Mouse (Mus musculus) heart, embryonic 15.5 days (tissue): ENCODE measurements around the gene Zdhhc13. TPM values are rescaled to one million over a fixed set of nuclear protein-coding genes. Genes with fewer than 3 reads are reported as not detected.

Experiments used
- ATAC-seq: fragments of 200-750 bp; cut with Nextera tagmentation; replicated peaks from 2 replicates; pipeline ENCODE4 v1.8.0; 2017; ENCODE audit warnings: low read depth, moderate TSS enrichment; ENCODE audit not compliant: insufficient number of reproducible peaks, insufficient read depth, low FRiP score
- H3K27ac ChIP-seq: fragments of 300-500 bp; sonication (generic); 2 replicates; pipeline ENCODE4 v1.5.1; 2015; ENCODE audit warnings: mild to moderate bottlenecking, inconsistent platforms
- H3K27me3 ChIP-seq: fragments of 300-500 bp; sonication (generic); 2 replicates; pipeline ENCODE4 v1.6.1; 2015; ENCODE audit warnings: inconsistent platforms
- H3K36me3 ChIP-seq: fragments of 300-500 bp; sonication (generic); 2 replicates; pipeline ENCODE4 v1.6.1; 2015; ENCODE audit warnings: mild to moderate bottlenecking, inconsistent platforms
- H3K4me1 ChIP-seq: fragments of 300-500 bp; sonication (generic); replicated peaks from 2 replicates; pipeline ENCODE4 v1.6.1; 2015; ENCODE audit warnings: inconsistent platforms
- H3K4me2 ChIP-seq: fragments of 300-500 bp; sonication (generic); 2 replicates; pipeline ENCODE4 v1.6.1; 2015; ENCODE audit warnings: inconsistent platforms, mild to moderate bottlenecking, moderate library complexity
- H3K4me3 ChIP-seq: fragments of 300-500 bp; sonication (generic); 2 replicates; pipeline ENCODE4 v1.5.1; 2015; ENCODE audit warnings: mild to moderate bottlenecking, inconsistent platforms
- H3K9ac ChIP-seq: fragments of 300-500 bp; sonication (generic); 2 replicates; pipeline ENCODE4 v1.6.1; 2015; ENCODE audit warnings: mild to moderate bottlenecking, inconsistent platforms
- H3K9me3 ChIP-seq: fragments of 300-500 bp; sonication (generic); replicated peaks from 2 replicates; pipeline ENCODE4 v1.6.1; 2016; ENCODE audit warnings: inconsistent platforms
- WGBS: fragments of 180-500 bp; shearing (Covaris S2); methylation state at CpG from one replicate; pipeline ENCODE4 v1.1.7; 2015; ENCODE audit warnings: mixed read lengths; 5-methylcytosine and 5-hydroxymethylcytosine counted together
- polyA plus RNA-seq: library from polyadenylated mRNA; unstranded; fragments of >200 nt; fragmentation: Nextera tagmentation; extraction: Ambion mirVana; gene quantifications from 2 replicates; pipeline ENCODE4 v1.2.1, GENCODE M21; 2015

Gene Zdhhc13
- polyA plus RNA-seq, 1 experiment from 2014 or later, result 31.2 TPM

DNA sequence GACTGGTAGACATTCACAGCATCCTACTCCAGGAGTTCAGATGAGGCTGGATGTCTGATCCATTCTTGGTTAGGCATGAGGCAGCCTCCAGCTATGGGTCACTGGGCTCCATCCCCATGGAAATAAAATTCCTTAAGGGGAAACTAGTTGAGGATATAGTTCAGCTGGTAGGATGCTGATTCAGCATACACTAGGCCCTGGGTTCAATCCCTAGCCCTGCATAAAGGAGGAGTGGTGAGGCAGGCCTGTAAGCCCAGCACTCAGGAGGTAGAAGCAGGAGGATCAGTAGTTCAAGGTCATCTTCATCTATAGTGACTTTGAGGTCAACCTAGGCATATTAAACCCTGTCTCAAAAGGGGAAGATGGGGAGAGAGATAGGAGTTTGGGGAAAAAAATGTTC is 75.4 kb downstream of the Zdhhc13 start:
- Histone ChIP-seq H3K4me3 (no peak overlapping the region), H3K9ac (no peak overlapping the region), H3K4me1 (peaks cover 12% of the 10 kb centered on the region; the same call in 1 of the 2 replicates), H3K27ac (no peak overlapping the region), H3K27me3 (no peaks in the 10 kb centered on the region), H3K9me3 (no peaks in the 10 kb centered on the region), H3K4me2 (no peak overlapping the region), H3K36me3 (peaks cover 29% of the 10 kb centered on the region)
- no peak for ATAC-seq

DNA sequence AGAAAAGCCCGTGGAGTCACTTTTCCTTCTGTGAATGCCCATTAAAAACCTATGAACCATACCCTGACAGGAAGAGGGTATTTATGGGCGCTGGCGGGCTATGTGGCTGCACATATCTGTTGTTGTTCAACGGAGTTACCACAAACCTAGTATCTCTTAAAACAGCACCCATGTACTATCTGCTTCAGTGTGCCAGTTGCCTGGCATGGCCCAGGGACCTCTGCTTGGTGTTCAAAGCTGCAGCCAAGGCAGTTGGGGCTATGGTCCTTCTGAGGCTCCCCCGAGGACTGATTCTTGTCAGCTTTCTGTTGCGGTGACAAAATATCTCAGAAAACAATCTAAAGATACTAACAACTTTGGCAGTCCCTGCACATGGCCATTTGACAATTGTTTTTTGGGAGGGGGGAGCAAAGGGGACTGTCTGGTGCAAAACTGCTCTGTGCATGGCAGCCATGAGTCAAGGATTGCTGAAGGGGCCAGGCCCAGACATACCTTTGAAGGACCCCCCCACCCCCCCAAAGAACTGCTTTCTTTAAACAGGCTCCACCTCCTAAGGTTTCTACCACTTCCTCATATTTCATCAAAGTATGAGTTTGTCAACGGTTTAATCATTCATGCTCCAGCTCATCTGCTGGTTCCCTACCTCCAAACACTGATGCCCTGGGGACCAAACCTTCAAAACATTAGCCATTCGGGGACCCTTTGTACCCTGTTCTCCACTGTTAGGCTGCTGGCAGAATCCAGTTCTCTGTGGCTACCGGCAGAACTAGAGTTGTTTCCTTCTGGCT is 76.1 kb downstream of the Zdhhc13 start:
- no peak overlapping the region for H3K4me2 ChIP-seq
- H3K9ac ChIP-seq, result no peak overlapping the region
- H3K27ac ChIP-seq, result no peak overlapping the region
- peaks cover 30% of the 10 kb centered on the region for H3K36me3 ChIP-seq
- H3K27me3 ChIP-seq, result no peaks in the 10 kb centered on the region
- no peak for ATAC-seq
- no peaks in the 10 kb centered on the region for H3K9me3 ChIP-seq
- no peak overlapping the region for H3K4me3 ChIP-seq
- H3K4me1 ChIP-seq, result peaks cover 12% of the 10 kb centered on the region; the same call in 1 of the 2 replicates
- 86% methylated on average over 9 of the region's 9 CpGs for WGBS

DNA sequence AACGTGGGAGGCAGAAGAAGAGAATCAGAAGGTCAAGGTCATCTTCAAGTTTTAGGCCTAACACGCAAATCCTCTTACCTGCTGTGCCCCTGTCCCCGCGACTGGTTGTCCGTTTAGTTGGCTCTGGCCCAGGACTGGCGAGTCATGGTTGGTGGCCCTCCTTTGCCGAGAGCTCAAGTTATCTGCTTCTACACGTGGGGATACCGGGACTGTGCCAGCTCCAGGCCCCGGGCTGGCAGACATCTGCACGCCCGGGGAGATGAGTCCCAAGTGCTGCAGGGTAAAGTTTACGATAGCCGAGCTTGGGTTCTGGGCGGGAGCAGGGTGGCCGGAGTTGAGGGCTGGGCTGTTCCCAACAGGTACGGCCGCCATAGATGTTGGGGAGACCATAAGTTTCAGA is 78.8 kb downstream of the Zdhhc13 start:
- Histone ChIP-seq H3K27me3 (no peaks in the 10 kb centered on the region), H3K27ac (no peak overlapping the region), H3K9me3 (no peaks in the 10 kb centered on the region), H3K4me3 (no peak overlapping the region), H3K36me3 (peaks cover 57% of the 10 kb centered on the region), H3K9ac (no peak overlapping the region), H3K4me1 (peaks cover 3% of the 10 kb centered on the region; the same call in 1 of the 2 replicates), H3K4me2 (no peak overlapping the region)
- WGBS, result 85% methylated on average over 18 of the region's 18 CpGs
- 0 out of 2 replicates have a peak, but pooled peaks have one; percentile 16 for ATAC-seq

DNA sequence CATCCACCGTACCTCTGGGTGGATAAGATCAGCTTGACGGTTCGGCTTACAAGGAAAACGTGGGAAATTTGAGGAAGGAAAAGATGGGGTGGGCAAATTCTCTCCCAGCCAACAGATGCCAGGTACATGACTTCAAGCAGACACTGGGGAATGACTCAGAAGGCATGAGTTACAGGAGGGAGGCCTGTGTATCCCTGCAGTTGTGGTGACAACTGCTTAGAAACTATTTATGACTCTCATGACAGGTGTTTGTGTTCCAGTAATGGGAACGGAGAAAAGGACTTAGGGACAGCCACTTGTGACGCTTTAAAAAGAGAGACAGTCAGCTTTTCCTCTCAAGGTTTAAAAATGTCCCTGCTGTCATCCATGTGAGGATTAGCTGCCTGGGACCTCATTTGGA is 81.3 kb downstream of the Zdhhc13 start:
- H3K27ac ChIP-seq, result no peak overlapping the region
- no peak overlapping the region for H3K4me2 ChIP-seq
- 82% methylated on average over 6 of the region's 6 CpGs for WGBS
- ATAC-seq, result no peak
- H3K4me1 ChIP-seq, result no peaks in the 10 kb centered on the region
- H3K4me3 ChIP-seq, result no peak overlapping the region
- H3K27me3 ChIP-seq, result no peaks in the 10 kb centered on the region
- H3K9ac ChIP-seq, result no peak overlapping the region
- H3K36me3 ChIP-seq, result peaks cover 81% of the 10 kb centered on the region
- no peaks in the 10 kb centered on the region for H3K9me3 ChIP-seq

DNA sequence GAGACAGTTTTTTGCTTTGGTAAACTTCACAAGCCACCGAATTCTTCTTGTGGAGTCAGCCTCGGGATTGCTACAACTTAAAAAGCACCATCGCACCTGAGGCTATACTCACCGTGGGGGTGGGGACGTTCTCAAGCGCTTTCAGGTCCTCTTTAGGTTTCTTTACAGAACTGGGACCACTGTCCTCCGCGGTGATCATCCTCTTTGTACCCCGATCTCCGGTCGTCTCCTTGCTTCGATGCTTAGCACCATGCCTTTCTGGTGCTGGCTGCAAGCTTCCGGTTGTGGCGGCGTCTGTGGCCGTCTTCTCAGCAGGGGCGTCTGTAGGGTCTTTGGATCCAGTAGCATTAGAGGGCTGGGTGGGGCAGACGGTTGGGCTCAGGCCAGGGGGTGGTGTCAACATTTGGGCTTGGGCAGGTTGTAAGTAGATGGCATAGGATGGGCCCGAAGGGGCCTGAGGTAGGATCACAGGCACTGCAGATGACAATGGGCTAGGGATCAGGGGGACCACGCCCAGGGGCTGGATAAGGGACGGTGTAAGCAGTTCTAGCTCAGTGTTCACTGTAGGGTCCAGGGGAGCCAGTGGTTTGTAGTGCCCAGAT is 81.9 kb downstream of the Zdhhc13 start:
- no peak for ATAC-seq
- Histone ChIP-seq H3K4me2 (no peak overlapping the region), H3K27ac (no peak overlapping the region), H3K4me1 (no peaks in the 10 kb centered on the region), H3K4me3 (no peak overlapping the region), H3K36me3 (peaks cover 83% of the 10 kb centered on the region), H3K9me3 (no peaks in the 10 kb centered on the region), H3K27me3 (no peaks in the 10 kb centered on the region), H3K9ac (no peak overlapping the region)
- 93% methylated on average over 21 of the region's 21 CpGs for WGBS

DNA sequence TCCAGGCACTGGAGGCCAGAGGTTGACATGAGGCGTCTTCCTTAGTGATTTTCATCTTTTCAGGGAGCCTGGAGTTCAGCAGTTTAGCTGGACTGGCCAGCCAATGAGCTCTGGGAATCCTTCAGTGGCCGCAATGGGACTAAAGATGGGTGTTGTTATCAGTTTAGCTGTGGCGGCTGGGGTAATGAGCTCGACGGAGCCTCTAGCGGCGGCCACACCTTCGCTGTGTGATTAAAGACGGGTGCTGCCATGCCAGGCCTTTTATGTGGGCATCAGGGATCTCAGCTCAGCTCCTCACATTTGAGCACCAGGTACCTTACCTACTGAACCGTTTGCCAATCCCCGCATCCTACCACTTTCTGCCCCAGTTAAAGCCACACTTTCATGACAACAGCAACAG is 82.5 kb downstream of the Zdhhc13 start:
- peaks cover 82% of the 10 kb centered on the region for H3K36me3 ChIP-seq
- no peaks in the 10 kb centered on the region for H3K9me3 ChIP-seq
- no peak for ATAC-seq
- no peaks in the 10 kb centered on the region for H3K4me1 ChIP-seq
- no peak overlapping the region for H3K4me3 ChIP-seq
- WGBS, result 73% methylated on average over 11 of the region's 11 CpGs
- H3K4me2 ChIP-seq, result no peak overlapping the region
- H3K27me3 ChIP-seq, result no peaks in the 10 kb centered on the region
- no peak overlapping the region for H3K9ac ChIP-seq
- H3K27ac ChIP-seq, result no peak overlapping the region

DNA sequence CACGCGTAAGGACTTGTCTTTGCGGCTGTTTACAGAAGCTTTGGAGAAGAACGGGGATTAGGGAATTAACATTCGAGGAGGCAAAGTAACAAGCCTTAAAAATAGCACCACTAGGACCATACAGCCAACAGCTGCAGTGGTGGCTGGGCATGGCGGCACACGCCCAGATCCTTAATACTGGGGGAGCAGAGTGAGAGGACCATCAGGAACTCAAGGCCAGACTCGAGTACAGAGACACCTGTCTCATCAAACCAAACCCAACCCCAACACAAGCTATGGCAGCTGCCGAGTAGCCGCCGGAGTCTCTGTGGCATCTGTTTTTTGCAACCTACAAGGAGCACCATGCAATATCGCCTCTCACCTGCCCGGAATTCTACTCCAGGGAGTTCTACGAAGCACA is 86.3 kb downstream of the Zdhhc13 start:
- Histone ChIP-seq H3K27me3 (no peaks in the 10 kb centered on the region), H3K9ac (no peak overlapping the region), H3K4me3 (no peak overlapping the region), H3K27ac (peak overlapping the region; percentile 14; the same call in 1 of the 2 replicates), H3K9me3 (no peaks in the 10 kb centered on the region), H3K4me2 (no peak overlapping the region), H3K4me1 (peaks cover 13% of the 10 kb centered on the region), H3K36me3 (peaks cover 74% of the 10 kb centered on the region)
- WGBS, result 88% methylated on average over 14 of the region's 14 CpGs
- no peak for ATAC-seq

DNA sequence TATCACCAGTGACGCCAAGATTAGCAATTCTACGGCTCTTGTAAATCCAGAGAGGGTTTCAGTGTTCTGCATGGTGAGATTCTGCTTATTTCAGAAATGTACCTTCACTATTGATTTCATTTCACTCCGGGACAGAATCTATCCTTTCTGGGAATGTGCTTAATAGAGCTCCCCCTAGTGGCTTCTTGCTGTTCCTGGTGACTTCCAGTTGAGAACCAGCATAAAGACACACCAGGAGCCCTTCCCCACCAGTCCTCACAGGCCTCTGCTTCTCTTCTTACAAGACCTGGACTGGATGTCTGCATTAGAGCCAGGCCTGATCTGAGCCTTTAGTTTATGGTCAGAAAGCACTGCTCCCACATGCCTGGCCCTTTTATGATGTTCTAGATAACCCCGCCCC is 87.7 kb downstream of the Zdhhc13 start:
- H3K36me3 ChIP-seq, result peaks cover 59% of the 10 kb centered on the region
- WGBS, result 64% methylated on average over 4 of the region's 4 CpGs

More for the DNA sequence above, 87.7 kb downstream of the Zdhhc13 start:
- ATAC-seq, result no peak
- no peaks in the 10 kb centered on the region for H3K9me3 ChIP-seq
- H3K4me3 ChIP-seq, result no peak overlapping the region
- H3K9ac ChIP-seq, result no peak overlapping the region
- H3K4me2 ChIP-seq, result no peak overlapping the region
- no peaks in the 10 kb centered on the region for H3K27me3 ChIP-seq
- H3K27ac ChIP-seq, result no peak overlapping the region
- H3K4me1 ChIP-seq, result peaks cover 17% of the 10 kb centered on the region

Other genes with a start within 250 kb of the Zdhhc13 start
- not detected in 2 replicates for gene Mrgprb2, start 230.9 kb upstream of the Zdhhc13 start, polyA plus RNA-seq
- gene Mrgprb3, start 145.2 kb upstream of the Zdhhc13 start, polyA plus RNA-seq, result not detected in 2 replicates
- gene Csrp3, start 59.0 kb downstream of the Zdhhc13 start, polyA plus RNA-seq, result 1,541 and 1,964 TPM in 2 replicates
- 15.6 and 18.9 TPM in 2 replicates for gene E2f8, start 92.6 kb downstream of the Zdhhc13 start, polyA plus RNA-seq
- 30.7 and 40.0 TPM in 2 replicates for gene Nav2, start 119.7 kb downstream of the Zdhhc13 start, polyA plus RNA-seq